Mouse (Mus musculus): ENCODE results near the gene Polrmt. TPM values are rescaled to one million over a fixed set of nuclear protein-coding genes. Genes with fewer than 3 reads are reported as not detected.

Gene Polrmt
- total and polyA plus RNA-seq, 2 experiments from 2014 or later: 32.5 to 43.2 TPM

- H3K4me2 ChIP-seq (ENCODE audit: low read depth, low read length, poor library complexity, severe bottlenecking): no peak overlapping the region
- ATAC-seq (ENCODE audit: low FRiP score) (no peak), DNase-seq (ENCODE audit: low spot score) (no peak)
- no peak overlapping the region for H3K9ac ChIP-seq (replicated peaks; ENCODE audit: low read length, poor library complexity, severe bottlenecking)
- no peaks in the 10 kb centered on the region for H3K27me3 ChIP-seq (ENCODE audit: insufficient read depth, low read length)
- H3K4me3 ChIP-seq (ENCODE audit: low read depth, low read length): no peak overlapping the region
- H3K36me3 ChIP-seq (ENCODE audit: insufficient read depth, low read length): peaks cover 77% of the 10 kb centered on the region
- H3K4me1 ChIP-seq (ENCODE audit: insufficient read depth, low read length): no peaks in the 10 kb centered on the region
- TF ChIP-seq CTCF (IDR thresholded peaks at IDR 0.05): no peak; the same call in 1 of the 2 replicates
- WGBS: 48% methylated on average over 11 of the region's 11 CpGs
- H3K27ac ChIP-seq (ENCODE audit: low read depth, low read length): no peak overlapping the region
- H3K9me3 ChIP-seq (ENCODE audit: low read length): peaks cover 17% of the 10 kb centered on the region
These were observed 5.5 kb downstream of the Polrmt start for GRCm38 (mm10) chr10:79740863-79741262.

- DNase-seq (ENCODE audit: low spot score) (no peak), ATAC-seq (ENCODE audit: low FRiP score) (no peak)
- Histone ChIP-seq H3K9ac (replicated peaks; ENCODE audit: low read length, poor library complexity, severe bottlenecking) (no peak overlapping the region), H3K27me3 (ENCODE audit: insufficient read depth, low read length) (no peaks in the 10 kb centered on the region), H3K9me3 (ENCODE audit: low read length) (peaks cover 17% of the 10 kb centered on the region), H3K4me3 (ENCODE audit: low read depth, low read length) (no peak overlapping the region), H3K4me1 (ENCODE audit: insufficient read depth, low read length) (no peaks in the 10 kb centered on the region), H3K4me2 (ENCODE audit: low read depth, low read length, poor library complexity, severe bottlenecking) (no peak overlapping the region), H3K36me3 (ENCODE audit: insufficient read depth, low read length) (peaks cover 92% of the 10 kb centered on the region), H3K27ac (ENCODE audit: low read depth, low read length) (no peak overlapping the region)
- TF ChIP-seq CTCF (IDR thresholded peaks at IDR 0.05): no peak
- 96% methylated on average over 28 of the region's 28 CpGs for whole genome bisulfite sequencing
These were observed 7.1 kb downstream of the Polrmt start for GRCm38 (mm10) chr10:79739234-79739633.

GRCm38 (mm10) chr10:79738259-79738658 lies 8.1 kb downstream of the Polrmt start:
- Histone ChIP-seq H3K4me1 (ENCODE audit: insufficient read depth, low read length) (no peaks in the 10 kb centered on the region), H3K27ac (ENCODE audit: low read depth, low read length) (no peak overlapping the region), H3K27me3 (ENCODE audit: insufficient read depth, low read length) (no peaks in the 10 kb centered on the region), H3K4me2 (ENCODE audit: low read depth, low read length, poor library complexity, severe bottlenecking) (no peak overlapping the region), H3K4me3 (ENCODE audit: low read depth, low read length) (no peak overlapping the region), H3K36me3 (ENCODE audit: insufficient read depth, low read length) (peaks cover 90% of the 10 kb centered on the region), H3K9me3 (ENCODE audit: low read length) (peaks cover 17% of the 10 kb centered on the region), H3K9ac (replicated peaks; ENCODE audit: low read length, poor library complexity, severe bottlenecking) (no peak overlapping the region)
- DNase-seq (ENCODE audit: low spot score): no peak
- 85% methylated on average over 10 of the region's 10 CpGs for whole genome bisulfite sequencing
- ATAC-seq (ENCODE audit: low FRiP score): no peak
- TF ChIP-seq CTCF (IDR thresholded peaks at IDR 0.05): peak; percentile 37; the same call in 1 of the 2 replicates

GRCm38 (mm10) chr10:79736706-79737105 lies 9.7 kb downstream of the Polrmt start:
- Histone ChIP-seq H3K27me3 (ENCODE audit: insufficient read depth, low read length) (no peaks in the 10 kb centered on the region), H3K27ac (ENCODE audit: low read depth, low read length) (no peak overlapping the region), H3K9me3 (ENCODE audit: low read length) (peaks cover 17% of the 10 kb centered on the region), H3K4me3 (ENCODE audit: low read depth, low read length) (no peak overlapping the region), H3K9ac (replicated peaks; ENCODE audit: low read length, poor library complexity, severe bottlenecking) (no peak overlapping the region), H3K4me2 (ENCODE audit: low read depth, low read length, poor library complexity, severe bottlenecking) (no peak overlapping the region), H3K36me3 (ENCODE audit: insufficient read depth, low read length) (peaks cover 84% of the 10 kb centered on the region), H3K4me1 (ENCODE audit: insufficient read depth, low read length) (no peaks in the 10 kb centered on the region)
- no peak for ATAC-seq (ENCODE audit: low FRiP score)
- TF ChIP-seq CTCF (IDR thresholded peaks at IDR 0.05): no peak
- WGBS: 92% methylated on average over 10 of the region's 14 CpGs
- DNase-seq (ENCODE audit: low spot score): no peak

- WGBS: 47% methylated on average over 49 of the region's 52 CpGs
- no peak overlapping the region for H3K4me2 ChIP-seq (ENCODE audit: low read depth, low read length, poor library complexity, severe bottlenecking)
- ATAC-seq (ENCODE audit: low FRiP score): no peak
These were observed 11.0 kb downstream of the Polrmt start for GRCm38 (mm10) chr10:79735361-79735760.

GRCm38 (mm10) chr10:79733847-79734246 lies 12.5 kb downstream of the Polrmt start:
- no peak overlapping the region for H3K4me2 ChIP-seq (ENCODE audit: low read depth, low read length, poor library complexity, severe bottlenecking)
- 95% methylated on average over 15 of the region's 15 CpGs for WGBS
- H3K9ac ChIP-seq (replicated peaks; ENCODE audit: low read length, poor library complexity, severe bottlenecking): no peak overlapping the region
- no peak for DNase-seq (ENCODE audit: low spot score)
- peaks cover 63% of the 10 kb centered on the region for H3K36me3 ChIP-seq (ENCODE audit: insufficient read depth, low read length)
- no peaks in the 10 kb centered on the region for H3K4me1 ChIP-seq (ENCODE audit: insufficient read depth, low read length)
- no peaks in the 10 kb centered on the region for H3K27me3 ChIP-seq (ENCODE audit: insufficient read depth, low read length)
- no peak for ATAC-seq (ENCODE audit: low FRiP score)
- no peak for TF ChIP-seq CTCF (IDR thresholded peaks at IDR 0.05)
- peaks cover 2% of the 10 kb centered on the region for H3K9me3 ChIP-seq (ENCODE audit: low read length)
- H3K27ac ChIP-seq (ENCODE audit: low read depth, low read length): no peak overlapping the region
- H3K4me3 ChIP-seq (ENCODE audit: low read depth, low read length): no peak overlapping the region

More at GRCm38 (mm10) chr10:79735361-79735760, 11.0 kb downstream of the Polrmt start:
- Histone ChIP-seq H3K4me3 (ENCODE audit: low read depth, low read length) (no peak overlapping the region), H3K9ac (replicated peaks; ENCODE audit: low read length, poor library complexity, severe bottlenecking) (no peak overlapping the region), H3K27me3 (ENCODE audit: insufficient read depth, low read length) (no peaks in the 10 kb centered on the region), H3K9me3 (ENCODE audit: low read length) (peaks cover 17% of the 10 kb centered on the region), H3K36me3 (ENCODE audit: insufficient read depth, low read length) (peaks cover 78% of the 10 kb centered on the region), H3K4me1 (ENCODE audit: insufficient read depth, low read length) (no peaks in the 10 kb centered on the region), H3K27ac (ENCODE audit: low read depth, low read length) (no peak overlapping the region)
- TF ChIP-seq CTCF (IDR thresholded peaks at IDR 0.05): no peak
- DNase-seq (ENCODE audit: low spot score): no peak
